Mouse (Mus musculus) heart, postnatal 25 days (tissue): ENCODE results near the gene Snapc3. TPM values are rescaled to one million over a fixed set of nuclear protein-coding genes. Genes with fewer than 3 reads are reported as not detected.
A peak's percentile ranks its signal among the peaks of the same experiment; 100 is the strongest.

ENCODE experiments used
- DNase-seq: peaks from one replicate; pipeline ENCODE4 v3.0.0; 2022; ENCODE audit warnings: low spot score
- intact Hi-C: fragments of 180-260 bp; cut with DNase I; formaldehyde crosslinking; loops from one replicate; pipeline ENCODE4 v1.15.1; 2025
- total RNA-seq, 2 experiments: library from RNA; stranded (reverse); gene quantifications; 2 replicates each; pipeline ENCODE4 v1.2.3; 2021

Snapc3 gene
- total RNA-seq, 2 experiments from 2014 or later: 17.1 to 17.6 TPM

- intact Hi-C loops: no loop called here
- DNase-seq: no peak
Observed at GRCm38 (mm10) chr4:83412060-83412459, 5.5 kb upstream of the Snapc3 start.

- intact Hi-C loops: no loop called here
- no peak for DNase-seq
Observed at GRCm38 (mm10) chr4:83414241-83414824, 3.2 kb upstream of the Snapc3 start.

- intact Hi-C loops: loop anchor here (2.0 to 5.0 kb wide), 2 partner anchors 69 to 109 kb away; partner anchors contain the start of genes Ccdc171 and Psip1
- DNase-seq: no peak
Observed at GRCm38 (mm10) chr4:83417820-83418186, 279 bp downstream of the Snapc3 start.

DNA sequence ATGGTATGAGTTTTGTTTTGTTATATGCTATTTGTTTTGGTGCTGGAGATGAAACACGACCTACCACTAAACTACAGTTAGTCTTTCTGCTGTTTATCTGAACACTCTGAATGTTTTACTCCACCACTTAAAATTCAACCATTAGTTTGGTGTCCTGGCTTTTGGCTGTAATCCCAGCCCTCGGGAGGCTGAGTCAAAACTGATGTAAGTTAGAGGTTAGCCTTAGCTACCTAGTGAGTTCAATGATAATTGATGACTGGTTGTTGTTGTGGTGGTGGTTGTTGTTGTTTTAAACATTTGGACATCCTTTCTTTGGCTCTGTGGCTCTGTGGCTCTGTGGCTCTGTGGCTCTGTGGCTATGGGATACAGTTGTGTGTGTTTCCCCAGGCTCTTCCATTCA lies 1.3 kb downstream of the Snapc3 start:
- DNase-seq: no peak
- intact Hi-C loops: loop anchor here (2.0 to 5.0 kb wide), 2 partner anchors 68 to 109 kb away; partner anchors contain the start of genes Ccdc171 and Psip1

GRCm38 (mm10) chr4:83423641-83424040 lies 6.1 kb downstream of the Snapc3 start:
- intact Hi-C loops: no loop called here
- DNase-seq: no peak

DNA sequence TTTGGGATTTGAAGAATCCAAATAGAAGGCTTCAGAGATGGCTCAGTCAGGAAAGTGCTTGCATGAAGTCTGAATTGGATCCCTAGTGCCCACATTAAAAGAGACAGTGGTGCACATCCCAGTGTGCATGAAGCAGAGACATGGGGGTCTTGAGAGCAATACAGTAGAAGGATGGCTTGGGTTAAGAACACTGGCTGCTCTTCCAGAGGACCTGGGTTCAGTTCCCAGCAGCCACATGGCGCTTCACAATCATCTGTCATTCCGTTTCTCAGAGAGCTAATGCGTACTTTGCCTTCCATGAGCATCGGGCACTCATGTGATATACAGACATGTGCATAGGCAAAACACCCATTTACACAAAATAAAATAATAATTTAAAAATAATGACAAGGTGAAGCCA lies 7.6 kb downstream of the Snapc3 start:
- intact Hi-C loops: no loop called here
- no peak for DNase-seq

DNA sequence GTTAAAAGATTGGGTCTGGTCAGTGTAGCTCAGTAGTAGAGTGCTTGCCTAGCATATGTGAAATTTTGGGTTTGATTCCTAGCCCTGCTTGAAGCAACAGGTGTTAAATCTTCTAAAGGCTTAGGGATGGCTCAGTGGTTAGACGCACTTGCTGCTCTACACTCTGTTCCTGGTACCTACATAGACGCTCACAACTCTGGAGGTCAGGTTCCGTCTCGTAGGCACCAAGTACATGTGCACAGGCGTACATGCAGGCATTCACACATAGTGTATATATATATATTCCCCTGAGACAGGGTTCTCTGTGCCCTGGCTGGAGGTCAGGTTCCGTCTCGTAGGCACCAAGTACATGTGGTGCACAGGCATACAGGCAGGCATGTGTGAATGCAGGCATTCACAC lies 9.6 kb downstream of the Snapc3 start:
- DNase-seq: no peak
- intact Hi-C loops: no loop called here

DNA sequence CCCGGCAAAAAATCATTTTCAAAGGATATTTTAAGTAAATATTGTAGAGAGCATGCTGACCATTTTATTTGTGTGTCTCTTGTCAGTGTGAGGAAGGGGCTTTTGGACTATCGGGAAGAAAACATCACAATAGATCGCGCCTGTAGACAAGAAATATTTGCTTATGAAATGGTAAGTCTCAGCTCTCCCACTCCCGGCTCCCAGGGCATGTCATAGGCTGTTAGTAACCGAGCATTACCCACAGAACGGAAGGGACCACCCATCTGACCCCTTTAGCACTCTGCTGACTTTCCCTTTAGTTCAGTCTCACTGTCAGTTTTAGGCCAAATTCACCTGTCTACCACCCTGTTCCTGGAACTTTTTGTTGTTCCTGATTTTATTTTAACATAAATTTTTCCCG lies 10.2 kb downstream of the Snapc3 start:
- no peak for DNase-seq
- intact Hi-C loops: no loop called here

GRCm38 (mm10) chr4:83428845-83429244 lies 11.3 kb downstream of the Snapc3 start:
- intact Hi-C loops: no loop called here
- no peak for DNase-seq

DNA sequence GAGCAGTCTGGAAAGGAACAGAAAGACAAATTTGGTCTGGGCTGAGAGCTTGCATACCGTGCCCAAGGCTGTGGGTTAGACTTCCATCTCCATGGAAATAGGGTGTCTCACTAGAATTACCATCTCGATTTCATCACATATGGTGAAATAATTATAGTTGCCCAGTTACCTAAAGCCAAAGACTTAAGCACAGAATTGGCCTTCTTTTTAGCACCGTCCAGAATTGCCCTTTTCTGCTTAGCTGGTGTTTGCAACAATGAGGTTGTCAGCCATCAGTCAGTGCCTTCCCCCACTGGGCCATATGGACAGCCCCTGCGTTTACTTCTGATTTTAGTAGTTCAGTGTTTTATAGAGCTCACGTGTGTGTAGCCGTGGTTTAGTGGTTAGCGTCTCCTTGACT lies 14.4 kb downstream of the Snapc3 start:
- DNase-seq: no peak
- intact Hi-C loops: no loop called here

DNA sequence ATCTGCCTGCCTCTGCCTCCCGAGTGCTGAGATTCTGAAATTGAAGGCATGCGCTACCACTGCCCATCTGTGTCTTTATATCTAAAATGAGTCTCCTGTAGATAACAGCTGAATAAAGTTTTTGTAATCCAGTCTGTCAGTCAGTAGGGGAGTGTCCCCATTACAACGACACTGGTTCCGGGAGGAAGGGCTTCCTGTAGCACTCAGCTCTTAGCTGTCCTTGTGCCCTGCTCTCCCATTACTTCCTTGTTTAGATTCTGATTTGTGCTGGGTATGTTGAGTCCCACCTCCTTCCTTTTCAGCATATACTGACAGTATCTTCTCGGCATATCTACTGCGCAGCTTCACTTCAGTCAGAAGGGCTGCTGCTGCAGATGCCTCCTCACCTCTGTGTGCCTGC lies 15.4 kb downstream of the Snapc3 start:
- intact Hi-C loops: no loop called here
- no peak for DNase-seq

DNA sequence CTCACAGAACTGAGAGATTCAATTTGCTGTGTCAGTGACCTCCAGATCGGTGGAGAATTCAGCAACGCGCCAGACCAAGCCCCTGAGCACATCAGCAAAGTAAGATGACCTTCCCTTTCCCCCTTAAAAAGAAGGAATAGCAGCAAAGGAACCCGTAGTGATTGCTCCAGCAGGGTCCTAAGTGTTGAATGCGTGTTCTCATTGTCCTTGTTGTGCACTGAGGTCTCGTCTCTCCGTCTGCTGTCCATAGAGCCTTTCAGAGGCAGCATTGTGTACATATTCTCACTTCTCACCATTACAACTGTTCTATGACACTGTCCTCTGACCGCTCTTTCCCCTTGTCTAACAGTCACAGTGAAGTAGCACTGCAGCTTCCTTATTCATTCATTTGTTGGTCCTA lies 18.9 kb downstream of the Snapc3 start:
- no peak for DNase-seq
- intact Hi-C loops: no loop called here

DNA sequence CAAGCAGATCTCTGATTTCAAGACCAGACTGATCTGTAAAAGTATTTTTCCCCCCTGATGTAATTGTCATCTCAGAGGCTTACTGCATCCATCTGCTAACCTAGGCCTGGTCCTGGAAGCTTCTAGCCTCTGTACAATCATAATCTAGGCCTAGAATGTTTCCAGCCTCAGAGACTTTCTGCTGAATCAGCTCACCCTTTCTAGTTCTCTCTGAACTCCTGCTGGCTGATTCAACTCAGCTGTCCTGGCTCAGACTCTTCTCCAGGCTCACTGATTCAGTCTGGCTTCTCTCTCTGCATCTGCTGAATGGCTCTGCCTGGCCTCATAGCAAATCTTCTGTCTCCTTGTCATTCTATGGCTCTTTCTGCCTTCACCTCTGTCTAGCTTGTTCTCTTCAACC lies 20.6 kb downstream of the Snapc3 start:
- intact Hi-C loops: no loop called here
- DNase-seq: no peak

DNA sequence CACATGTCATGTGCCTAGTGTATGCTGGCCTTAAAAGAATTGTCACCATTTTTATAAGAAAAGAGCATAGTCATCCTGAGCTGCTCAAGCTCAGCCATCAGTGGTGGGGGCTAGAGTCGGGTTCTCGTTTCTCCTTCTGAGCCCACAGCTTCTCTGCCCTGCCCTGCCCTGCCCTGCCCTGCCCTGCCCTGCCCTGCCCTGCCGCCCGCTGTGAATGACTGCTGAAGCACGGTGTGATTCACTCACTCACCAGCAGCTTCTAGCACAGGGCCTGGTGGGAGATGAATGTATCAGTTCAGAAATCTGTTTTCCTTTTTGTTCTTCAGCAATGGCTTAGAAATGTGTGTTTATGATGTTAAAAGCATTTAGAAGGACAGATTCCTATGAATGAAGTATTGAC lies 21.5 kb downstream of the Snapc3 start:
- intact Hi-C loops: no loop called here
- no peak for DNase-seq

DNA sequence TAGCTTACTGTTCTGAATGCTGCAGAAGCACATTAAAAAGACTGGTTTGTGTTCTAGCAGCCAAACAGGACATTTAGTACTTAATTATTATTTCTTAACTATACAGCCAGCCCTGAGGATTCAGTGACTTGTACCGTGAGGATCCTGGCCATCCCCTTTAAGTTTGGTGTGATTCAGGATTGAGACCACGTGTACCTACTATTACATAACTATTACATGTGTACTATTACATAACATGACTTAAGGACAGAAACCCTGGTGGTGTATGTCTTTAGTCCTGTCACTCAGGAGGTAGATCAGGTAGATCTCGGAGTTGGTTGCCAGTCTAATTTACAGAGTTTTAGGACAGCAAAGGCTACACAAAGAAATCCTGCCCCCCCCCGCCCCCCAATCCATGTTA lies 23.5 kb downstream of the Snapc3 start:
- intact Hi-C loops: no loop called here

GRCm38 (mm10) chr4:83450785-83451184 lies 33.3 kb downstream of the Snapc3 start:
- intact Hi-C loops: no loop called here

More for the DNA sequence above, 23.5 kb downstream of the Snapc3 start:
- DNase-seq: no peak

DNA sequence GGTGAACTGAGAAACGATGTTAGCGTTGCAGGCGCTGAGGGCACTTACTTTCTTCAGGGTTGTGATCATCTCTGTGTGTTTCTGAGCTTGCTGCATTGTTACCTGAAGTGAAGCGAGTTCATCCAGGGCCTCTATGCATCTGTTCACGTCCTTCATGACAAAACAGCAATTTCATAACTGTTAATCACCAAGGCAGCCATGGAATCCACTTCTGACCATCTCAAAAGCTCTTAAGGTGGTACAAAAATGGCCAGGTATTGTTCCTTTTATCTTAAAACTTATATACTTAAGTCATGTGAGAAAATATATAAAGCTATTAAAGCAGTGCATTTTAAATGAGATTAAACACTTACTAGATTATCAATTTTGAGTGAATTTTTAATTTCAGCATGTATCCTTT lies 42.6 kb downstream of the Snapc3 start:
- intact Hi-C loops: no loop called here
- no peak for DNase-seq

More at GRCm38 (mm10) chr4:83450785-83451184, 33.3 kb downstream of the Snapc3 start:
- DNase-seq: no peak

- DNase-seq: no peak
- intact Hi-C loops: no loop called here
Observed at GRCm38 (mm10) chr4:83464827-83465226, 47.3 kb downstream of the Snapc3 start.

DNA sequence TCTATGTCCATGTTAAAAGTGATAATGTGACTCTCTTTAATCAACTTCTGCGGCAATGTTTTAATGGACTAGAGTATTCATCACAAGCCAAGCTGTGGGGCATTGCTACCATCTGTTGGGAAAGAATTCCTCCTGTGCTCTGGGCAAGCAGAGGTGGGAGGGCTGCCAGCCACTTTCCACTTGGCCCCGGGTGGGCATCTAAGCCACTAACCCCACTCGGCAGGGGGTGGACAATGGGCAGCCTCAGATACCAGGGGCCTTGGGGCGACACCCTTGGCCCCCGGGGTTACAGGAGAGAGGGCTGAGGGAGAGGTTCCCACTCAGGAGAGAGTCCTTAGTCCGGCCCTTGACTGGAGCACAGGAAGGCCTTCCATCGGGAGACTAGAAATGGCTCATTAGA lies 50.1 kb downstream of the Snapc3 start:
- intact Hi-C loops: no loop called here
- DNase-seq: no peak

- DNase-seq: no peak
- intact Hi-C loops: no loop called here
Observed at GRCm38 (mm10) chr4:83468208-83468607, 50.7 kb downstream of the Snapc3 start.

- DNase-seq: no peak
- intact Hi-C loops: loop anchor here (1.0 kb wide), 1 partner anchor 85 kb away; no protein-coding TSS in a partner anchor
Observed at GRCm38 (mm10) chr4:83485250-83485649, 67.7 kb downstream of the Snapc3 start.

- DNase-seq: peak; percentile 69
- intact Hi-C loops: loop anchor here (1.0 to 2.0 kb wide), 2 partner anchors 67 to 85 kb away; no protein-coding TSS in a partner anchor
Observed at GRCm38 (mm10) chr4:83485735-83486116, 68.2 kb downstream of the Snapc3 start.
